Mouse (Mus musculus) left cerebral cortex, adult 18-20 months (tissue): ENCODE results near the gene Stox1. TPM values are rescaled to one million over a fixed set of nuclear protein-coding genes. Genes with fewer than 3 reads are reported as not detected.
"Not testable (repeated sequence)": the region's sequence is repeated elsewhere in the genome, so short reads cannot be mapped to it uniquely, and the experiment has no call there.

Source experiments
- DNase-seq, 2 experiments: peaks; one replicate each; pipeline ENCODE4 v3.0.0; 2021 to 2022; ENCODE audit warnings: low spot score in 2 of 2, mixed read lengths in 1 of 2
- long read RNA-seq, 2 experiments: library from polyadenylated mRNA; stranded (forward); transcript quantifications; one replicate each; pipeline ENCODE4 v2.0.0; 2021
- total RNA-seq, 2 experiments: library from RNA; stranded (reverse); gene quantifications; 2 replicates each; pipeline ENCODE4 v1.2.3; 2021

Stox1 gene
- total RNA-seq = 1 to 10 TPM; 3.3 to 4.4 TPM
- long read RNA-seq, experiment 1, partial matches to known transcripts = 1 of 4 reads
- long read RNA-seq, experiment 1, other reads (novel, unspliced or antisense) = 1 of 4 reads
- long read RNA-seq, experiment 2, partial matches to known transcripts = 0 of 1 reads
- long read RNA-seq, experiment 2, other reads (novel, unspliced or antisense) = 0 of 1 reads

DNA sequence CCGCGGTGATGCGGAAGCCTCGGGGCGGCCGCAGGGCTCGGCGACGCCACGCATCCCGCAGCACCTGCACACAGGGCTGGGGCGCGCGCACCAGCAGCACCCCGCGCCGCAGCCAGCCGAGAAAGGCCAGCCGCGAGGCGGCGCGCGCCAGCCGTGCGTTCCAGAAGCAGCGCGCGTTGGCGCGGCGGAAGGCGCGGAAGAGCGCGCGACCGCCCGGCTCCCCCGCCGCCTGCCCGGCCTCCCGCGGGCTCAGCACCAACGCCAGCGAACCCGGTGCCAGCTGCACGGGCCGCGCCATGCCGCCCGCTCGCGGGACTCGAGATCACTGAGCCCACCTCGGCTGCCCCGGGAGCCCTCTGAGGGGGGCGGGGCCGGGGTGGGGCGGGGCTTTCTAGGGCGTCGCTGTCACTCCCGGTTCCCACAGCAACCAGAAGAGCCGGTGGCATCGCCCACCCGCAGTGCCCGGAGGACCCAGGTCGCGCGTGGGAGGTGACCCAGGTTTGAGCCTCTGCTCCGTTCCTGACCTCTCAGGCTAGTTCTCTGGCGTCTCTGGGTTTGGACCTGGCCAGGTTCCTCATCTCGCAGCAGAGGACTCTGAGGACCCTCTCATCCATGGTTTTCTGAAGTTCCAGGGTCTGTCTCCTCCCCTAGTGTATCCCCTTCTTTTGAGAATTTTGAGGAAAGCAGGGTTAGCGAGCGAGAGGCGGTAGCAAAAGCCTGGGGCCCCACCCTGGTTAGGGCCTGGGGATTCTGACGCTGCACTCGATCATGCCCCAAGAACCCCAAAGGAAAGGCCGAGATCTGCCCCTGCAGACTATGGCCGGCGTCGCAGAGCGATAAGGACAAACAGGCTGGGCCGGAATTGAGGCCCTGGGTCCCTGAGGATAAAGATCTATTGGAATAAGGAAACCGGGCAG is at the start of gene Stox1:
Stox1 (minus strand) TSS at position 358 of the 917 bp plus-strand sequence.
- DNase-seq = peak; percentile 63 to 73

DNA sequence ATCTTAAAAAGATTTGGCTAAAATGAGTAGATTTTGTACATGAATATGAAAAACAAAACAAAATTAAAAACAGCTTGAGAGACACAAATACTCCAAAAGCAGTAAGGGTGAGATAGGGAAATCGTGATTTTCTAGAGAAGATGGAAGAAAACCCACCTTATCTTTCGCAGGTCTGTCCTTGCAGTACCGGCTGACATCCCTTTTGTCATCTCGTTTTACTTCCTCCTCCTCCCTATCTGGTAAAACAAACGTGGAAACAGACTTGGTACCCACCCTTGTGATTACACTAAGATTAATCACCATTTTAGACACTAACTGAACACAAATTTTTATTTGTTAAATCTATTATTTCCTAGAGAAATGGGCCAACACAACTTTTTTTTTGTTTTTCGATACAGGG is 24.9 kb upstream of the Stox1 start:
- no peak for DNase-seq

DNA sequence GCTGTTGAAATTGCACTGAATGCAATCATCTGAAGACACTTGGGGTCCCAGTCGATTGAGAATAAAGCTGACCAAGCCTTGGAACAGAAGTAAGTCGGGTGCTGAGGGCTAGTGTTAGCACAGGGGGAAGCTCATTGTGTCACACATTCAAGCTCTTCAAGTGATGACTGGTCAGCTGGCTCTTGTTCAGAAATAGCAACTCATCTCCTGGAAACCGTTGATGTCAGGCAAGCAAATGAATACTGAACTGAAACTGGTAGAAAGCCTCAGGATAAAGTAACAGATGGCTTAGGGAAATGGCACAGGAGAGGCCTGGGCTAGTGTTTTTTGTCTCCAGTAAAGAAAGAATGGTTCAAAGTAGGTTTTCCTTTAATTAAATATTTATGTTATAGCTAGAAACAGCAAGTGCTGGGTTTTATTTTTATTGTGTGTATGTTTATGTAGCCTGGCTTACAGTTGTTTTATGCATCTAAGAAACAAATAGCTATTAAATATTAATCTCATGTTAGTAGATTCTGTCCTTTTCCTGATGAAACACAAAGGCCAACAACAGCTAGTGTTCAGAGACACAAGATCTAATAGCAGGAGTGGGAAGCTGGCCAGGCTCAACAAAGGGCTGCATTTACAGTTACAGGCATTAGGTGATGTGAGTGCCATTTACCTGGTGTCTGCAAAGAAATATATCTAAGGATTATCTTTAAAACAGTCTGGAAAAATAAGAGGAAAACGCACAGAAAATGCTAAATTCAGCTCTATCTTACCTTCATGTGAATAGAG is 14.2 kb upstream of the Stox1 start:
- DNase-seq = peak in 1 of 2 experiments; percentile 11

DNA sequence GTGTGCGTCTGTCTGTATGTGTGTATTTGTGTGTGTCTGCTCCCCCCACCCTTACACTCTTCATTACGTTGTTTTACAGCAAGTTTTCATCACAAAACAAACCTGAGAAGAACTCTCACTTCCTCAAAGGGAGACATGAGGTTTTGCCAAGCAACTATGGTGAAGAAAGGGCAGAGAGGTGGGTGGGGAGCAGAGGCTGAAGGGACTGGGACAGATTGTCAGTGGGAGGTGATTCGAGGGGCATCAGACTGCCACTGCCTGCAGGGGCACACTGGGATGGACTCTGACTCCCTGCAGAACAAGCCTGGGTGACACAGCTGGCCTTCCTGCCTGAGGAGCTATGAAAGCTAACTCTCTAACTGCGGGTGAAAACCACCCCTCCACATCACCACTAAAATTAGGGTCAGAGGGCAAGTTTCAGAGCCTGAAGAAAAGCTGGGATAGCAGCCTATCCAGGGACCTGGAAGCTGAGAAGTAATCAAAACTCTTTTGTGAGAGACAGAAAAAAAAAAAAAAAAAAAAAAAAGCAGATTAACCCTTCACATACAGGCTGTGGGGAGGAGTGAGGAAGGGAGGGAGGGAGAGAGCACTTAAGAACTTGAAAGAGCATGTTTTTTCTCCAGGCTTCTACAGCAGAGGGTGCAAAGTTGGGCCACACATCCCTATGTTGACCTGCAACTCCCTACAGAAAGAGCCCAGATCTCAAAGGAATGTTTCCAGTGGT is 11.2 kb upstream of the Stox1 start:
- DNase-seq = no peak

DNA sequence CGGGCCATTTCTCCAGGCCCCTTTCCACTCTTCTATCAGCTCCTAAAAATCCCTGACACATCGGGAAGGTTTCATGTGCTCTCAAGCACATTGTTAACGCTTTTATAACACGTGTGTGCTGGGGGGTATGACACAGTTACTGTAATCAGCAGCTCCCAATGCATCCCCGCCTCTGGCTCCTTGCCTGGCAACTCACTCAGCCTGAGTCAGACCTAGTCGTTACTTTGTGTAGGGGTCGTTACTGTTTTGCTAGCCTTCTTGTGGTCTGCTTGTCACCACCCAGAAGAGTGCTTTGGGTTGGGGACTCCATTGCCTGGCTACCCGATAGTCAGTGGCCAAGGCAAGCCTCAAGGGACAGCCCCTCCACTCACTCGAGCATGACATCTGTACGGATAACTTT is 4.9 kb upstream of the Stox1 start:
- no peak for DNase-seq

DNA sequence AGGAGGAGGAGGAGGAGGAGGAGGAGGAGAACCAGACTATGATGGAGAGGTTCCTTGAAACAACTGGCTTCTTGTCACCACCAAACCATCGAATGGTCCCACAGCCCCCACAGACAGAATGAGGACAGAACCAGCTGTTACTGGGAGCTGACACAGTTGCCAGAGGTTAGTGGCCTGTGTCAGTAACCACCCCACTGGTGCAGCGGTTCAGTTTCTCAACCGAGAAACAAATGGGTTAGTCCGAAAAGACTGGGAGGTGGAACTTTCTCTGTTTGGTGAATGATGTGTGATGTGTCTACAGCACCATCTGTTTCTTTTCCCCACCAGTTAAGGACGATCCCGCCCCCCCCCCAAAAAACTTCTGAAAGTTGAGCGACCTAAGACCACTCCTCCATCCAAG is 992 bp downstream of the Stox1 start:
- DNase-seq = no peak

DNA sequence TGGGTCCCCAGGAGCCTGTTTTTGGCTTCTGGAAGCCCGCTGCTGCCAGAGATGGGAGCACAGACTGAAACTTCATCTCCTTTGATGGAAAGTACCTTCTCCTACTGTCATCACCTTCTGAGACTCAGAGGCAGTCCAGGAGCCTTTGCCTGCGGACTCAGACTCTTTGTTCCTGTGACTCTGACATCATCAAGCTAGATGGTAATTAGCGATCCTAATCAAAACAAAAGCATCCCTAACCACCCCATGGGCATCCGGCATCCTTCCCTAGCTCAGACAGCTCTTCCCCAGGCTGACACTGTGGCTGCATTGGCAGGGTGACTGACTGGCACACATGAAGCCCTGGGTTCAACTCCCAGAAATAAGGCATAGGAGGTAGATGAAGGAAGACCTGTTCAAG is 3.2 kb downstream of the Stox1 start:
- DNase-seq = no peak

DNA sequence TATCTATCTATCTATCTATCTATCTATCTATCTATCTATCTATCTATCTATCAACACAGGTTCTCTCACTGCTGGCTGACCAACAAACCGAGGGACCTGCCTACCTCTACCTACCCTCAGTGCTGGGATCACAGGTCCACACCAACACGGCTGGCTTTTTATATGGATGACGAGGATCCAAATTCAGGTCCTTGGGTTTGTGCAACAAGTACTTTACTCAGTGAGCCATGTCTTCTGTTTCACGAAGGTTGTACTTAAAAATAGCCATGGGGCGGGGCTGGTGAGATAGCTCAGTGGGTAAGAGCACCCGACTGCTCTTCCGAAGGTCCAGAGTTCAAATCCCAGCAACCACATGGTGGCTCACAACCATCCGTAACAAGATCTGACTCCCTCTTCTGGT is 5.4 kb downstream of the Stox1 start:
- not testable (repeated sequence) for DNase-seq

DNA sequence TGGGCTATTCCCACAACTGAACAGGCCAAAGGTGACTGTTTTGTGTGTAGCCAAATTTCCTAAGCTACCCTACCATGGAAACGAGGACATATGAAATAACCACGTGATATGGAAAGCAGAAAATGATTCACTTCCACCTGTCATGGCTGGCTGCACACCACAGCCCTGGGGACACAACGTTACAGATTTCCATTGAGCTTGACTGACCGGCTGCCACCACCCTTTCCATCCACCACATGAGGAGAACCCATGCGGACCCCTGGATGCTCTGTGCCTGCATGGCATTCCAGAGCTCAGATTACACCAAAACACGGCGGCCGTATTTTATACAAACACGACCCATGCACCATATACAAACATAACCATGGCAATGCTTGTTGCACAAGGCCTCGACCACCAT is 12.5 kb downstream of the Stox1 start:
- DNase-seq = no peak

DNA sequence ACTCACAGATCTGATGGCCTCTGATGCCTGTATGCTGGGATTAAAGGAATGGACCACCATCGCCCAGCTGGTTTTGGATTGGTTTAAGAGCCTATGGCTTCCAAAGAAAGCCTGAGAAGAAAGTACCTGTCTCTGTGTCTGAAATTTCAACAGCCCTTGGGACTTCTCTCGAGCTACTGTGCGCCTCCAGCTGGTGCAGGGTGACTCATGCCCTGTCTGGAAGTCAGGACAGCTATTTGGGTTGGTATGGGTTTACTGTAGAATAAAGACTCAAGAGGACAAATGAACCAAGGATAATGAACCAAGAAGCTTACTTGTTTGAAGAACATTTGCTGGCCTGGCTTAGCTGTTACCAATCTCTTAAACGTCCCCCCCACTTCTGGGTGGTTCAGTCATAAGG is 22.3 kb downstream of the Stox1 start:
- peak in 1 of 2 experiments; percentile 12 for DNase-seq

DNA sequence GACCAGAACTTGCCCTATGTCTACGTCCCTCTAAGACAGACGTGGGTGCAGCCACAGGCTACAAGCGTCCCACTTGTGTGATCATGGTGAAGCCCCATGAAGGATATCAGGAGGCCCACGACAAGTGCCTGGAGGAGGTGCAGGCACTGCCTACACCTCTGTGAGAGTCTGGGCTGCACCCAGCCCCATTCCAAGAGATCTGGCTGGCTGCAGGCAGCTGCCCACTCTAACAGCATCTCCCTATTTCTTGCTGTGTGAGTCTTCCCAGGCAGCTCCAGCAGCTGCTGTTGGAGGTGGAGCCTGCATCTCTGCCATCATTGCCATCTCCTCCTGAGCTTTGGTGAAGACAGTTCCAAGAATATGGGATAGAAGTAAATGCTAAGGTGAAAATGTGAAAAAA is 23.5 kb downstream of the Stox1 start:
- DNase-seq = peak; percentile 36 to 60

DNA sequence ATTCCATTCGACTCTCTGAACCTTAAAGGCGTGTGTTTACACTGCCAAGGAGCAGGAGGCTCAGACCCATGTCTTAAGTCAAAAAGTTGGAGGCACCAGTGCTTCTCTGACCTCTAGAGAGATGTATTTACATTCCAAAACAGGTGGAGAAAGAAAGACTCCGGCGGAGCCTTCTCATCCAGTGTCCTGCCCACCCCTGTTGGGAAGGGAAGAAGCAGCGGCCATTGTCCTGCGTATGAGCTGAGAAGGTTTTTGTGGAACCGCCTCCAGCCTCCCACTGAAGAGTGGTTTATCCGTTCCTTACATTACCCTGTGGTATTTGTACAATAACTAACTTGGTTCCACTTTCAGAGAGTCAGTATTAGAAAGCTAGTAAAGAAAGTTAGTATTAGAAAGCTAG is 33.2 kb downstream of the Stox1 start:
- no peak for DNase-seq

DNA sequence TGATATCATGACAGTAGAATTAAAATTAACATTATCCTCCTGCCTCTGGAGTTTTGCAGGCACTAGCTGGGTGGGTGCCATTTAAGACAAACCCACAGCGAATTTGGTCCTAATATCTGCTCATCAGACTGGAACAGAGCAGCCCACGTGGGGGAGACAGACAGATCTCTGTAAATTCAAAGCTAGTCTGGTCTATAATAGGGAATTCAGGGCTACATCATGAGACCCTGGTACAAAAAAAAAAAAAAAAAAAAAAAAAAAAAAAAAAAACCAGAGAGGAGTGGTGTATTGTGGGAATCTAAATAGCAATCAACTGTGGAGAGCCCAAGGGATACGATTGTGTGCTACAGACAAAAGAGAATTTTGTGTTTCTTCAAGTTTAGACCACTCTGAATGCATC is 33.7 kb downstream of the Stox1 start:
- no peak for DNase-seq

DNA sequence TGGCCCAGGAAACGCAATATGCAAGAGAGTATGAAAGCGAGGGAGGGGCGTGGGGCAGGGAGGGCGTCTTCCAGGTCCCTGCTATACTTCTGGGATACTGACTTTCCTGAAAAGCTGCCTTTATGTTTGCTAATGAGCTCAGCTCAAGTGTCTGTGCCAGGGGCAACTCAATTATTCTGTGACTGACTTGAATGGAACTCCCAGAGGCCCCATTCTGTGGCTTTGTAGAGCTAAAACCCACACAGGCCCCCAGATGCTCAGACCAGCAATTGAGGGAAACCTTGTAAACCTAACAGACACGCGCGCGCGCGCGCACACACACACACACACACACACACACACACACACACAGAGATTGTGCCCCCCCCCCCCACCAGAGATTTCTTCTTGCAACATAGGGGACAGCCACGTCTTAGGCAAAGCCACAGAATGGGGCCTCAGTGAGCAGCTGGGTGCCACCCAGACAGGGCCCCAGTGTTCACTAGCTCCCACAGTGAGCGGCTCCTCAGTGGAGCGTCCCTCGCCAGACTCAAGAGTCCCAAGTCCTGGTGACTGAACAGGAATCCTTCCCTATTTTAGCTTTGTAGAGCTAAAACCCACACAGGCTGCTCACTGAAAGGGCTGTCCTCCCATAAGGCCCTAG is 38.8 kb downstream of the Stox1 start:
- no peak for DNase-seq

DNA sequence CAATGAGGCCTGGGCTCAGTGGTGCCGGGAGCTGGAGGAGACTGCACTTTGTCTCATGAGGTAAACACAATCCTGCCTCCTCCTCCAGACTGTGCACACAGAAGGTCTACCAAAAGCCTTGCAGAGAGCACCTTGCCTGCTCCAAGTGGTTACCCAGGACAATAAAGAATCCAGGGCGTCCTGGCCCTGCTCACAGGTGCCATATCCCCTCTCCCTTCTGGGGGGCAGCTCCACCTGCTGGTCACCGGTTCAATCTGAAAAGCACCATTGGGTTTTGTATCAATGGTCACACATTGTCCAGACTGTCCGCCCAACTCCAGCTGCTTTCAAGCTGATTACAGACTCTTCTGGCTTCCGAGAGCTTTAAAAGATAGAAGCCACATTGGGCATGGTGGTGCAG is 42.9 kb downstream of the Stox1 start:
- no peak for DNase-seq

DNA sequence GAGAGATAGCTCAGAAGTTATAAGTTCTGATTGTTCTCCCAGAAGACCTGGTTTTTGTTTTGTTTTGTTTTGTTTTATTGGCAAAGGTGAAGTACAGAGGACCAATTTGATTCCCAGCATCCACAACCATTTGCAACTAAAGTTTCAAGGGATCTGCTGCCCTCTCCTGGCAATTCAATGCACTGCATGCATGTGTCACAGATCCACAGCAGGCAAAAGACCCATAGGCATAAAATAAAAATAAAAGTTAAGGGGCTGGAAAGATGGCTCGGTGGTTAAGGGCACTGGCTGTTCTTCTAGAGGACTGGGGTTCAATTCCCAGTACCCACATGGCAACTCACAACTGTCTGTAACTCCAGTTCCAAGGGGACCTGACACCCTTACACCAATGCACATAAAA is 46.1 kb downstream of the Stox1 start:
- DNase-seq = no peak

DNA sequence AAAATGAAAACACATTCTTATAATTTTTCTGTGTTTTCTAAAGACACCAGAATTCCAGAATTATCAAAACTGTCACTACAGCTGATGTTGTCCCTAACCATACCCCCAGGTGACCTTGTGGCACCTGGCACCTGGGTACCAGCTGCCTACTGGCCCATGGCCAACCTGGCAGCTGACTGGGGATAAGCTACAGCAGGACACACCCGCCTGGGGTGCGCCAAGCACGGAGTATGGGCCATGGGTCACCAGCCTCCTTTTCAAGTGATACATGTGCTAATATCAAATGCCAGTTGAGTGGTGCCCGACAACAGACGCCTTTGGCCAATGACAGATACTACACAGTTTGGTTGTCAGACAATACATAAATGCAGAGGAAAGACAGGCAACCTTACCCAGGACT is 48.6 kb downstream of the Stox1 start:
- DNase-seq = no peak

DNA sequence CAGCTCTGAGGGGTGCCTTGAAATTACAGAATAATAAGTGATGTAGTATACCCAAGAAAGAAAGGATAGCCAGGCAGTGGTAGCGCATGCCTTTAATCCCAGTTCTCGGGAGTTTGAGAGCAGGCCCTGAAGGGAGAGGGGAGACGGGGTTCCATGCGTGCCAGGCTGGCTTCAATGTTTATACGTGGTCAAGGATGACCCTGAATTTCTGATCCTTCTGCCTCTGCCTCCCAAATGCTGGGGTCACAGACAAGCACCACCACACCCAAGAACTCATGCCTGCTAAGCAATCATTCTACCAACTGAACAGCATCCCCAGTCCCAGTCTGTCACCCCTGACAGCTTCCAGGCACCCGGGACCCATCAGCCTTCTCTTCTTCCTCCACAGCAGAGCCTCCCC is 49.7 kb downstream of the Stox1 start:
- no peak for DNase-seq

DNA sequence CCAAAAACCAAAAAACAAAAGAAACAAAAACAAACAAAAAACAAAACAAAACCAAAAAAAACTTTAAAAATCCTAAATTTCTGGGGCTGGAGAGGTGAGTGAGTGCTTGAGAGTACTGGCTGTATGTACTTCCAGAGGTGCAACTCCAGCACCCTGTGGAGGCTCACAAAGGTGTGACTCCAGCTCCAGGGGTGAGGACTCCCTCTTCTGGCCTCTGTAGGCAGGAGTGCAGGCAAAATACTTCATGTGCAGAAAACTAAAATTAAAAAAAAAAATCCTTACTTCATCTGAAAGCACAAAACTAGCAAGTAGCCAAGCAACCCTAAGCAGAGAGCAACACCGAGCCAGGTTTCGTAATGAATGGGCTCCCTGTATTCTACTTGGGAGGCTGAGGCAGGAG is 53.6 kb downstream of the Stox1 start:
- no peak for DNase-seq

DNA sequence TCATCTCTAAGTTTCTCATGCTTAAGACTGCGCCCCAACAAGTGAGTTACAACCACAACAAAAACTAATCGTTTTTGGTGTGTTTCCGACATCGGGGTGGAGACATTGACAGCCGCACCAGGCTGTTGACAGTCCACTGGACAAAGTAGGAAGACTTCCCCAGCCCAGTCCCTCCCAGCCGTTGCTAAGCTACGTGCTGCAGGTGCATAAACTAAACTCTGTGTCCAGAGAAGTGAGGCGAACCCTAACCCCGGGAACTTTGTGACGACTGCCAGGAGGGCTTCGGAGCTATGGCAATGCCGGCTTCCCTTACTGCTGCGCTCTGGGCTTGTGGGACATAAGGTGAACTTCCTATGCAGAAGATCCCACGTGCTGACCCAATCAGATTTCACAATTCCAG is 56.7 kb downstream of the Stox1 start:
- no peak for DNase-seq

DNA sequence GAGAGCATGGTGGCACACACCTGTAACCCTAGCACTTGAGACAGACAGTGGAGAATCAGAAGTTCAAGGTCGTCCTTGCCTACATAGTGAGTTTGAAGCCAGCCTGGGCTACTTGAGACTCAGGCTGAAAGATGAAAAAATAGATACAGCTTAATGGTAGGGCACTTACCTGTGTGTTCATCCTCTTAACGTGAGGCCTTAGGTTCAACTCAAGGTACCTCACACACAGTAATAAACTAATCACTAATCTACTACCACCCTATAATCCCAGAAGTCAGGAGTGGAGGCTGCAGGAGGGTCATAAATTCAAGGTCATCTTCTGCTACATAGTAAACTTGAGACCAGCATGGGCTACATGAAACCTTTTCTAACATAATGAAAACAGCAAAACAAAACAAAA is 57.5 kb downstream of the Stox1 start:
- DNase-seq = no peak
